Mouse (Mus musculus) thymus, postnatal 25 days (tissue): Measurements from ENCODE around the gene Vrk2.

Experiments used
- DNase-seq: peaks from one replicate; pipeline ENCODE4 v3.0.0; 2022

Vrk2 gene

GRCm38 (mm10) chr11:26537816-26538215, 56.0 kb downstream of the Vrk2 start:
- DNase-seq: no peak

- no peak for DNase-seq
These were observed 60.0 kb downstream of the Vrk2 start for GRCm38 (mm10) chr11:26533828-26534119.

DNA sequence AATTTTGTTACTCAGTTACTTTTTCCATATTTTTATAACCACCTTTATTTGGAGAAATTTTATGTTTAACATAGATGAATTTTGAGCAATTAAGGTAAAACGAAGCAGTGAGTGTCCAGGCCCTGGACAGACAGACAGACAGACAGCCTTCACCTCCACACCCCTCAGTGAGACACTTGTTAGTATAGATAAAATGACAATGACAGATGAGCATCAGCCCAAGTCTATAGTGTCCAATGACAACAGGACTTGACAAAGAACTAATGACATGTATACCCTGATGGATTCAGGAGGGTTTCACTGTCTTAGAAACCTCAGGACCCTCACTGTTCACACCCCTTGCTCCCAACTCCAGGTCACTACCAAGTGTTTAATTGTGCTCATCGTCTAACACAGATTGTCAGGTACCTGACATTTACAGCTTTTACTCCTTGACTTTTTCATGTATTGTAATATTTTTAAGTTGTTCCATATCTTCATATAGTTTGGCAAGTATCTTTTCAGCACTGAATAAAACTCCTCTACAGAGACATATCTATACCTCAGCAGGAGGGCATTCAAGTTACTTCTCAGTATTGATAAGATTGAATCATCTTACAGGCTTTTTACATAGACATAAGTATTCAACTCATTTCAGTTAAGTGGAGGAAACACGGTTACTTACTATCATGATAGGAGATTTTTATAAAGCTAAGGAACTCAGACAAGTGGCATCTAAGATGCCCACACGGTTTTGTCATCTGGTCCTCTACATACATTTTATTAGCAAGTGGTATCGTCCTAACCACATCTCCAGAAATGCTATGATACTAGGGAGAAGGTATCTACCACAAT, 60.6 kb downstream of the Vrk2 start:
- DNase-seq: no peak

GRCm38 (mm10) chr11:26526861-26527260, 66.9 kb downstream of the Vrk2 start:
- peak; percentile 12 for DNase-seq

DNA sequence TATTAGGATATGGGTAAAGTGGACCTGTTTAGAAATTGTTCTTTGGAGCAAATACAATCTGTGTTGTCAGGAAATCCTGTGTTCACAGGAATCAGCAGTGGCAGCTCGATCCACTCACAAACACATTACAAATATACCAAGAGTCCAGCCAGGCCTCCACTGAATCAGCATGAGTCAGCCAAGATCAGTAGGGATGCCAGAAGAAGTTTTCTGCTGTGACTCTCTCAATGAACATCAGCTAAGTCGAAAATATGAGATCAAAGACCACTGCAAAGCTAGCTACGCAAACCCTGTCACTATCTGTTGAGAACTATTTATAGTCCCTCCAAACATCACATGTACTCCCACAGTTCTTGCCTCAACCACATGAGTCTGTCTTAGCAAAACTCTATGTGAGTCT, 74.8 kb downstream of the Vrk2 start:
- DNase-seq: no peak

GRCm38 (mm10) chr11:26516086-26516485, 77.7 kb downstream of the Vrk2 start:
- no peak for DNase-seq

DNA sequence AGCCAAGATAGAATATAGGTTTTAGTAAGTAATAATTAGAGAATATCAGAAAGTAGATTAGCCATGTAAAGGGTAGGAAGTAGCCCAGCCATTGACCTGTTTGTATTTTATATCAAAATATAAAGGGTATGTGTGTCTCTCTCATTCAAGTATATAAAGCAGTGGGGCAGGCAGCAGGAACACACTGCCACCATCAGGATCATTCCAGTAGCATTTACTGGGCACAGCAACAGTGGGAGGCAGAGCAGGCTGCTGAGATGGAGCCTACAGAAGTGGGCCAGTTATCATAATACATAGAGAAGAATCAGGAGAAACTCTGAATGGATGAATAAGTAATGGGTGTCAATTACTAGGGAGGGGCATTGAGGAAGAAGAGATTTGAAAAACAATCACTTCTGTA, 80.1 kb downstream of the Vrk2 start:
- DNase-seq: no peak

GRCm38 (mm10) chr11:26495951-26496350, 97.8 kb downstream of the Vrk2 start:
- DNase-seq: no peak

- DNase-seq: no peak
These were observed 103.9 kb downstream of the Vrk2 start for GRCm38 (mm10) chr11:26489761-26490466.

- DNase-seq: no peak
These were observed 112.0 kb downstream of the Vrk2 start for GRCm38 (mm10) chr11:26481691-26482242.

DNA sequence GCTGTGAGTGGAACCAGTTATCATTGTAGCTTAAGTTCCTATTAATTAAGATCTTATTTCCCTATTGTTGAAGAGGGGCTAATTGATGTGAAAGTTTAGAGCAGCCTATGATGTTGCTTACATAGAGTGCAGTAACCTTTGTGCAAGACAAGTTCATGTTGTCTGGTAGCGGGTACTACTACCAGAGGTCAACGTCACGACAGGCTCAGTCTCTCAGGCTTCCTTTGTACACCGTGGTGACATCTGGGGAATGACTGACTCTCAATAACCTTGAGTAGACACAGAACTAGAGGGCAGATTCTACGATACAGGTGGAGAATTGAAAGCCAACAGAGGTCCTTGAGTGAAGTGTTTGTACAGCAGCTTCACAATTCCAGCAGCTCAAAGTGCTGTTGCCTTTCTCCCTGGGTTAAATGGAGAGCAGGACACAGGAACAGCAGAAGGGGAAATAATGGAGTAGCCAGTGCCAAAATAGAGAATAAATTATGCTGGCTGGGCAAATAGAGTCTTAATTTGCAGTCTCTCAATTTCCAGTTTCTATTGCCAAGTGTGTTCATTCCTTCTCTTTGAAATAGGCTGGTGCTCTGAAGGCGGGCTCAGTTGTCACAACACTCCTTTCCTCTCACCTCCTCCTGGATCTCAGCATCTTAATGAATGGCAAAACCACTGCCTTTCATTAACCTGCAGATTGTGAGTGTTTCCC, 116.6 kb downstream of the Vrk2 start:
- no peak for DNase-seq

GRCm38 (mm10) chr11:26454081-26454480, 139.7 kb downstream of the Vrk2 start:
- DNase-seq: no peak

DNA sequence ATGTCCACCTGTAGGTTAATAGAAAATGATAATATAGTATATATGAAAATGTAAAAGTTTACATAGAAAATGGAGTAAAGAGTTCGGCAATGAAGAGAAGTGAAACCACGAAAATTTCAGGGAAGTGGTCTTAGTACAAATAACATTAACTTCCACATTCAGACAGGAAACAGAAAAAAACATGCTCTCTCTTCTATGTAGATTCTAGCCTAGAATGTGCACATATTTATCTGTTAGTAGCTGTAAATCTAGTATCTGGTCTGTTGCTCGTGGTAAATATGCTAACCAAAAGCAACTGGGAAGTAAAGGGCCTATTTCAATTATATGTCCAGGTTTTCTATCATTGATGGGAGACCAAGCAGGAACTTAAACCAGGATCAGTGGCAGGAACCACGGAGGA, 141.1 kb downstream of the Vrk2 start:
- no peak for DNase-seq

- DNase-seq: no peak
These were observed 142.6 kb downstream of the Vrk2 start for GRCm38 (mm10) chr11:26451228-26451627.

GRCm38 (mm10) chr11:26450636-26451035, 143.2 kb downstream of the Vrk2 start:
- no peak for DNase-seq

GRCm38 (mm10) chr11:26449789-26450188, 144.0 kb downstream of the Vrk2 start:
- no peak for DNase-seq

DNA sequence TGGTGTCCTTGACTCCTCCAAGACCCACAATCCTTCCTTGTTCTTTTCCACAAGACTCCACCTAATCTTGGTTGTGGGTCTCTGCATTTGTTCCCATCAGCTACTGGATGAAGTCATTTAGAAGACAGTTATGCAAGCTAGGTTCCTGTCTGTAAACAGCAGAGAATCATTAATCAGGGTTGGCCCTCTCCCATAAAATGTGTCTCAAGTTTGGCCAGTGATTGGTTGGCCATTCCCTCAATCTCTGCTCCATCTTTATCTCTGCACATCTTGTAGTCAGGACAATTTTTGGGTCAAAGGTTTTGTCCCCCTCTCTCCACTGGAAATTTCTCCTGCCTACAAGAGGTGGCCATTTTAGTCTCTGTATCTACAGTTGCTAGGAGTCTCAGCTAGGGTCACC, 149.4 kb downstream of the Vrk2 start:
- no peak for DNase-seq

DNA sequence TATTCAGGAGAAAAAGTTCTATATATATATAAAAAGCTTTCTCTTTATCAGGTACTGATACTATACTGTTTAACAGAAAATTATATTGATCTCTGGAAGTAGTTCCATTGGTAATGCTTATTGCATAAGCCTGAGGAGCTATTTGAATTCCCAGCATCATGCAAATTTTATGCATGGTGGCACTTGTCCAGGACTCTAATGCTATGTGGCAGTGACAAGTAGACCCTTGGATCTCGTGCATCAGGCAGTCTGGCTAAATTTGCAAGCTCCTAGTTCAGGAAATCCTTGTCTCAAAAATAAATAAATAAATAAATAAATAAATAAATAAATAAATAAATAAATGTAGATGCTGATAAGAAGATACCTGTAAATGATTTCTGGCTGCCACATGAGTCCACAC, 152.7 kb downstream of the Vrk2 start:
- no peak for DNase-seq

- peak; percentile 39 for DNase-seq
These were observed 156.0 kb downstream of the Vrk2 start for GRCm38 (mm10) chr11:26437818-26438217.

- DNase-seq: no peak
These were observed 159.6 kb downstream of the Vrk2 start for GRCm38 (mm10) chr11:26434229-26434628.

DNA sequence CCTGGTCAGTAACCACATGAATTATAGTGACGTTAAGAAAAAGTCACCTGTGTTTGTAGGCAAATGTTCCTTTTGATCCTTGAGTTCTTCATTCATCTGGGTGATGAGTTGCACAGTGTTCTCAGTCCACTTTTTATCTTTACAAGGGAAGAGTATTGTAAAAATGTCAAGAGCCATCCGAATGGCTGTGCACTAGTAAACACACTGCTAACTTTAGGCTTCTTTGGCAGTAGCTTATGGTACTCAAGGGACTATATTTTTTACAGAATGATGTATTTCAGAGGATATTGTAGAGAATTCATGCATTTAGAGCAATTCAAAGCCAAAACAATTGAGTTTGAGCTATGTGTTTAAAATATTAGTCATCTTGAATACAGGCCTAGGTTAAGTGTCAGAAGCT, 172.3 kb downstream of the Vrk2 start:
- DNase-seq: no peak
